Mouse (Mus musculus): ENCODE data around the gene Gm44965. TPM values are rescaled to one million over a fixed set of nuclear protein-coding genes. Genes with fewer than 3 reads are reported as not detected.

The Gm44965 gene
- polyA plus RNA-seq, 1 experiment from 2014 or later = not detected

DNA sequence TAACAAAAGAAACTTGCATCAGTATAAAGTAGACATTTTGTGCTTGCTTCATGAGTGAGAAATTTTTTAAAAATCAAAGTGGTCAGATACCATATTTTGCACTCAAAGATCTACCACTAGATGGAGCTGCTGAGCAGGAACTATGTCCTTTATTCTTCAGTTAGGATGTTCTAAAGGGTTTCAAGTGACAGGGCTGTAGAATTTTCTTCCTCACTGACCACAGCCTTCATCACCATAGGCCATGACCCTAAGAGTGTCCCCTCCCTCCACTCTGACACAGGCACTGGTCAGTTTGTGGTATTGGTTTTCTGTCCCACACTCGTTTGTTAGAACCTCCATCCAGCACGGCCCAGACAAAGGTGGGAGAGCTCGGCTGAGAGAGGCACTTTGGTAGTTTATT lies 11.7 kb upstream of the Gm44965 start:
- Histone ChIP-seq H3K4me1 (0 out of 2 replicates have a peak, but pooled peaks cover 3% of the 10 kb centered on the region), H3K27ac (no peak overlapping the region), H3K27me3 (replicated peaks) (no peaks in the 10 kb centered on the region), H3K4me2 (no peak overlapping the region), H3K9ac (no peak overlapping the region), H3K9me3 (replicated peaks) (no peaks in the 10 kb centered on the region), H3K4me3 (no peak overlapping the region), H3K36me3 (no peaks in the 10 kb centered on the region)
- ATAC-seq = no peak
- 69% methylated on average over 3 of the region's 3 CpGs for WGBS (ENCODE audit: insufficient replicate concordance)

DNA sequence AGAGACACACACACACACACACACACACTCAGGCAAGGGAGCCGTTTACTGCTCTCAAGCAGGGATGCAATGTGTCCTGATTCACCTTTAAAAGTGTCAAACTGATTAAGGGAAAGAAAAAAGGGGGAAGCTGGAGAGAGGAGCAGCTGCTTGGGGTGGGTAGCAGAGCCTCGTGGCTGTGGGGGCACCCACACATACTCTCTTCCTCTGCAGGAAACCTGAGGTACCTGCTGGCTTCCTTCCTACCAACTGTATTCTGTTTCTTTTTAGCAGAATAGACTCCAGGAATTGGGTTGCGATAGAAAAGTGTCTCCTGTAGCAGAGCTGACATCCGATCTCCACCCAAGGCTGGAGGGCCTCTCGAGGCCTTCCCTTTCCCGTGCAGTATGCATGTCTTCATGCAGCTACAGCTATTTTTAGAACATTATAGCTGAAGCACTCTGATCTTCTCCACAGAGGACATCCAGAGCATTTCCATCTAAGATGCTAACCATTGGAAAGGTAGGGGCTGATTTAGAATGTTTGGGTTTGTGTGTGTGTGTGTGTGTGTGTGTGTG lies 4.5 kb upstream of the Gm44965 start, which contains the start of gene Gm45021:
Gene Gm45021, plus strand, starts transcription at position 417 of the 557 bp plus-strand sequence.
- Histone ChIP-seq H3K9ac (no peak within 1 kb of the TSS), H3K4me1 (peaks cover 11% of the 10 kb centered on the region), H3K4me2 (no peak within 1 kb of the TSS), H3K4me3 (no peak within 1 kb of the TSS), H3K27ac (no peak within 1 kb of the TSS), H3K9me3 (replicated peaks) (no peaks in the 10 kb centered on the region), H3K27me3 (replicated peaks) (no peaks in the 10 kb centered on the region), H3K36me3 (no peaks in the 10 kb centered on the region)
- no peak for ATAC-seq
- WGBS (ENCODE audit: insufficient replicate concordance) = 20% methylated on average over 6 of the region's 6 CpGs

DNA sequence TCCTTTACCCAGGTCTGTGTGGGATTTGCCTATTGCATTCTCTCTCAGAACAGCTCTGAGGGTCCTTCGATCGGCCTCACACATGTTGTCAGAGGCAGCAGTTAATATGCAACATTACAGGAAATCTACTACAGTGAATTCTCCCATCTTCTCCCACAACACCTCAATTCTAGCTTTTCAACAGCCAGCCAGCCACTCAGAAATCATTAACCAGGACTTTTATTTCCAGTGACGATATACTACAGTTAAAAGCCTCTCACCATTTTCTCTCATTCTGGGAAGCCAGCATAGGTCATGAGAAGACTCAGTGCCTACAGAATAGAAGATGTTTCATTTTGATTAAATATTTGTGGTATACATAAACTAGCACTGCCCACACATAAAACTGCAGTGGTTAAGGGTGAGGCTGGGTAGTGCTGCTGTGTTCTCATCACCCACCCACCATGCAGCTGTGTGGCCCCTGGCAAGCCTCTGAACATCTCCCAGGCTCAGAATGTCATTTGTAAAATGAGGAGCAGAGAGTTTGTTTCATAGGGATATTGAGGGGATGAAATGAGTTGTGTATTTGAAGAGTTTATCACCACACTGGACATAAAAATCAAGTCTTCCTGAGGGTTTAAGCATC lies 2.4 kb upstream of the Gm44965 start:
- Histone ChIP-seq H3K27me3 (replicated peaks) (no peaks in the 10 kb centered on the region), H3K4me3 (no peak overlapping the region), H3K36me3 (peaks cover 8% of the 10 kb centered on the region), H3K9ac (no peak overlapping the region), H3K27ac (no peak overlapping the region), H3K4me2 (no peak overlapping the region), H3K9me3 (replicated peaks) (no peaks in the 10 kb centered on the region; the same call in 1 of the 2 replicates), H3K4me1 (peaks cover 25% of the 10 kb centered on the region)
- no peak for ATAC-seq
- WGBS (ENCODE audit: insufficient replicate concordance) = 78% methylated on average over 3 of the region's 3 CpGs

DNA sequence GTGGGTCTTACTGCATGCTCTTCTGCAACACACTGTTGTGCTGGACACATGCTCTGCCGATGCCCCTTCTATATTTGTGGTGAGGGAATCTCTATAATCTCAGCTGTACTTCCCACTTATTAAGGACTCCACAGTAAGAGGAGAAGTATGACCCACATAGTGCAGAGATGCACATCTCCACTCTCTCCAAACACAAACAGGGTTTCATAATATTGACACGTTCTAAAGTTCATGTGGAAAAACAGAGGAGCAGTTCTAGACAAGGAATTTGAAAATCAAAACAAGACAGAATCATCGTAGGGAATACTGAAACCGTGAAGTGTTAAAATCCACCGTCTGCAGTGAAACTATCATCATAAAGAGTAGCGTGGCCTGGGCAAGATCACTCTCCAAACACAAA lies 1.9 kb upstream of the Gm44965 start:
- peaks cover 25% of the 10 kb centered on the region for H3K4me1 ChIP-seq
- no peak overlapping the region for H3K27ac ChIP-seq
- peaks cover 2% of the 10 kb centered on the region; the same call in 1 of the 2 replicates for H3K9me3 ChIP-seq (replicated peaks)
- no peak overlapping the region for H3K4me2 ChIP-seq
- WGBS (ENCODE audit: insufficient replicate concordance) = 73% methylated on average over 6 of the region's 6 CpGs
- H3K9ac ChIP-seq = no peak overlapping the region
- ATAC-seq = no peak
- no peak overlapping the region for H3K4me3 ChIP-seq
- H3K36me3 ChIP-seq = peaks cover 14% of the 10 kb centered on the region
- no peaks in the 10 kb centered on the region for H3K27me3 ChIP-seq (replicated peaks)

DNA sequence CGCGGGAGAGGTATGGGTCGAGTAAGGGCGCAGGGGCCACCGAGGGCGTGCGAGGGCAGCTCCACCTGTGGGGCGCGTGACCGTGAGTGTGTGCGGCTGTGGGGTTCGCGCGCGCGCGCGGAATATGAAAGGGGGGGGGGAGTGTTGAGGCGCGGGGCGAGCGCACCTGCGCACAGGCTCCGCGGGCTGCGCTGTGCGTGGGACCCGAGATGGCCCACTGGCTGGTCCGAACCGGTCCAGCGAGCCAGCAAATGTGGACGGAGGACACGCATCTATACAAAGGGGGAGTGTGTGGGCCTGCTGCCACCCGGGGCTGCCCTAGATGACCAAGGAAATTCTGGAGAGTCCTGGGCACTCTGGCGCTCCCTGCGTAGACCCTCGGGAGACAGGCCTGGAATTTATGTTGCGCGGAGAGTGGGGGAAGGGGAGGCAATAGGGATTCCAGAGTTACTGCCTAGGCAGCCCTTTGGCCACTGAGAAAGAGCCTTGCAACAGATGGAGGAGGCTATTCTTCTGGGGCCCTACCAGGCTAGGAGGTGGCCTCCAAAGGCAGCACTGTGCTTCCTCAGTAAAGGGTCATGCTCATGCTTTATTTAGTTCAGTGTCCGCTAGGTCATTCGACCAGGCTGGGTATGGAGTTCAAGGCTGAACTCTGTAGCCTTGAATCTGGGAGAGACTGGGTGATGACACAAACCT lies 450 bp downstream of the Gm44965 start:
- peak; percentile 13 for ATAC-seq
- H3K36me3 ChIP-seq = peaks cover 37% of the 10 kb centered on the region
- WGBS (ENCODE audit: insufficient replicate concordance) = 6% methylated on average over 40 of the region's 41 CpGs
- H3K4me3 ChIP-seq = peak overlapping the region; percentile 68
- H3K27ac ChIP-seq = peak overlapping the region; percentile 65
- peak overlapping the region; percentile 77 for H3K9ac ChIP-seq
- peaks cover 25% of the 10 kb centered on the region for H3K4me1 ChIP-seq
- peak overlapping the region; percentile 85 for H3K4me2 ChIP-seq
- no peaks in the 10 kb centered on the region for H3K27me3 ChIP-seq (replicated peaks)
- peaks cover 7% of the 10 kb centered on the region; the same call in 1 of the 2 replicates for H3K9me3 ChIP-seq (replicated peaks)

DNA sequence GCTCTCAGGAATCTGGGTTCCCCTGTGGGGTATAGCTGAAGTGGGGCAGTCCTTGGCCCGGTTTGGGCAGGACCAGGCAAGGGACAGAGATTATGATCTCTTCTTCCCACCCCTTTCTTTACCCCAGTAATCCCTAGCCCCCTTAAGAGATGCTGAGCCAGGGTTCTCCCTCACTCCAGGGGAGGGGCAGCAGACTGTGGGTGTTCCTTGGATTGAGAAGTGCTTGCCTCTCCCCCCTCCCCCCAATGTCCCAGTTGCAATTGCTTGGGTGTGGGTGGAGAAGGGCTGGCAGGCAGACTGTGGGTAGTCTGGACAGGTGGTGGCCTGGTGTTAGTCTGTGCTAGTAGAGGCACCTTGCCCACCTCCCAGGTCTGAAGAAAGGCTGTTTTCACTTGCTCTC lies 1.5 kb downstream of the Gm44965 start:
- 46% methylated on average over 1 of the region's 1 CpGs for WGBS (ENCODE audit: insufficient replicate concordance)
- peak overlapping the region; percentile 85 for H3K4me2 ChIP-seq
- ATAC-seq = no peak
- no peak overlapping the region for H3K27ac ChIP-seq
- no peak overlapping the region for H3K9ac ChIP-seq
- H3K9me3 ChIP-seq (replicated peaks) = peaks cover 7% of the 10 kb centered on the region; the same call in 1 of the 2 replicates
- H3K4me1 ChIP-seq = peaks cover 25% of the 10 kb centered on the region
- H3K27me3 ChIP-seq (replicated peaks) = no peaks in the 10 kb centered on the region
- peak overlapping the region; percentile 68; the same call in 1 of the 2 replicates for H3K4me3 ChIP-seq
- H3K36me3 ChIP-seq = peaks cover 46% of the 10 kb centered on the region

DNA sequence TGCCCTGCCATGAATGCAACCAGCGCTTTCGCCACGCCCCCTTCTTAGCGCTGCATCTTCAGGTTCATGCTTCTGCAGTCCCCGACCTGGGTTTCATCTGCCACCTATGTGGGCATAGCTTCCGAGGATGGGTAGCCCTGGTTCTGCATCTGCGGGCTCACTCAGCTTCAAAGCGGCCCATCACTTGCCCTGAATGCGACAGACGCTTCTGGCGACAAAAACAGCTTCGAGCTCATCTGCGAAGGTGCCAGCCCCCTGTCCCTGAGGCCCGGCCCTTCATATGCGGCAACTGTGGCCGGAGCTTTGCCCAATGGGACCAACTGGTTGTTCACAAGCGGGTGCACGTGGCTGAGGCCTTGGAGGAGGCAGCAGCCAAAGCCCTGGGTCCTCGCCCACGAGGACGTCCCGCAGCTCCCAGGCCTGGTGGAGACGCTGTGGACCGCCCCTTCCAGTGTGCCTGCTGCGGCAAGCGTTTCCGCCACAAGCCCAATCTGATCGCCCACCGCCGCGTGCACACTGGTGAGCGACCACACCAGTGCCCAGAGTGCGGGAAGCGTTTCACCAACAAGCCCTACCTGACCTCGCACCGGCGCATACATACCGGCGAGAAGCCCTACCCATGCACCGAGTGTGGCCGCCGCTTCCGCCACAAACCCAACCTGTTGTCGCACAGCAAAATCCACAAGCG lies 2.9 kb downstream of the Gm44965 start:
- Histone ChIP-seq H3K27me3 (replicated peaks) (no peaks in the 10 kb centered on the region), H3K9me3 (replicated peaks) (peaks cover 7% of the 10 kb centered on the region; the same call in 1 of the 2 replicates), H3K4me2 (no peak overlapping the region), H3K9ac (no peak overlapping the region), H3K4me1 (peaks cover 36% of the 10 kb centered on the region), H3K36me3 (peaks cover 46% of the 10 kb centered on the region), H3K27ac (no peak overlapping the region), H3K4me3 (no peak overlapping the region)
- 92% methylated on average over 45 of the region's 45 CpGs for WGBS (ENCODE audit: insufficient replicate concordance)
- no peak for ATAC-seq

DNA sequence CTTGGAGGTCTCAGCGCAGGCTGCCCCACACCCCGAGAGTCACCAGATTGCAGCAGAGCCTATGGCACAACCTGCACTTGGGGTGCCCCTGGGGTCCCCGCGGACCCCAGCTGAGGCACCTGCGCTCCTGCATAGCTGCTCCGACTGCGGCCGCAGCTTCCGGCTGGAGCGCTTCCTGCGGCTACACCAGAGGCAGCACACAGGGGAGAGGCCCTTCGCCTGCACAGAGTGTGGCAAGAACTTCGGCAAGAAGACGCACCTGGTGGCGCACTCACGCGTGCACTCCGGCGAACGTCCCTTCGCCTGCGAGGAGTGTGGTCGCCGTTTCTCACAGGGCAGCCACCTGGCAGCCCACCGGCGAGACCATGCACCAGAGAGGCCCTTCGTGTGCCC lies 3.5 kb downstream of the Gm44965 start:
- Histone ChIP-seq H3K27ac (no peak overlapping the region), H3K4me2 (no peak overlapping the region), H3K4me3 (no peak overlapping the region), H3K9ac (no peak overlapping the region), H3K4me1 (peaks cover 38% of the 10 kb centered on the region), H3K27me3 (replicated peaks) (no peaks in the 10 kb centered on the region), H3K9me3 (replicated peaks) (peaks cover 7% of the 10 kb centered on the region; the same call in 1 of the 2 replicates), H3K36me3 (peaks cover 46% of the 10 kb centered on the region)
- 92% methylated on average over 27 of the region's 27 CpGs for WGBS (ENCODE audit: insufficient replicate concordance)
- no peak for ATAC-seq

DNA sequence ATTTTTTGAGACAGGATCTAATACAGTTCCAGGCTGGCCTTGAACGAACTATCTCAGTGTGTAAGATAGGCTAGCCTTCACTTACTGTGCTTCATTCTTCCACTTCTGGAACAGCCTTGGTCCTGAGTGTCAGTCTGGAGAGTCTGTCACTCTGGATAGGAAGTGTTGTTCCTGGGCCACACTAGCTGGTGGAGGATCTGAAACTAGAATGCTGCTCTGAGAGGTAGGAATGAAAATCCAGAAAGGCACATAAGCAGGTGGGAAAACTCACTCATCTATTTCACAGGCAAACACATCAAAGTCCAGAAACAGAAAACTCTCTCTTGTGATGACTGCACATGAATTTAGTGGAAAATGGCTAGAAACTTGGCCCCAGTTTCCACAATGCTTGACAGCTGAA lies 6.9 kb downstream of the Gm44965 start:
- ATAC-seq = no peak
- Histone ChIP-seq H3K4me3 (0 out of 2 replicates have a peak overlapping the region, but pooled peaks have one; percentile 71), H3K36me3 (peaks cover 45% of the 10 kb centered on the region), H3K9ac (no peak overlapping the region), H3K27ac (no peak overlapping the region), H3K9me3 (replicated peaks) (peaks cover 7% of the 10 kb centered on the region; the same call in 1 of the 2 replicates), H3K27me3 (replicated peaks) (no peaks in the 10 kb centered on the region), H3K4me1 (peaks cover 22% of the 10 kb centered on the region), H3K4me2 (peak overlapping the region; percentile 96; the same call in 1 of the 2 replicates)
- WGBS (ENCODE audit: insufficient replicate concordance) = 69% methylated on average over 1 of the region's 1 CpGs

DNA sequence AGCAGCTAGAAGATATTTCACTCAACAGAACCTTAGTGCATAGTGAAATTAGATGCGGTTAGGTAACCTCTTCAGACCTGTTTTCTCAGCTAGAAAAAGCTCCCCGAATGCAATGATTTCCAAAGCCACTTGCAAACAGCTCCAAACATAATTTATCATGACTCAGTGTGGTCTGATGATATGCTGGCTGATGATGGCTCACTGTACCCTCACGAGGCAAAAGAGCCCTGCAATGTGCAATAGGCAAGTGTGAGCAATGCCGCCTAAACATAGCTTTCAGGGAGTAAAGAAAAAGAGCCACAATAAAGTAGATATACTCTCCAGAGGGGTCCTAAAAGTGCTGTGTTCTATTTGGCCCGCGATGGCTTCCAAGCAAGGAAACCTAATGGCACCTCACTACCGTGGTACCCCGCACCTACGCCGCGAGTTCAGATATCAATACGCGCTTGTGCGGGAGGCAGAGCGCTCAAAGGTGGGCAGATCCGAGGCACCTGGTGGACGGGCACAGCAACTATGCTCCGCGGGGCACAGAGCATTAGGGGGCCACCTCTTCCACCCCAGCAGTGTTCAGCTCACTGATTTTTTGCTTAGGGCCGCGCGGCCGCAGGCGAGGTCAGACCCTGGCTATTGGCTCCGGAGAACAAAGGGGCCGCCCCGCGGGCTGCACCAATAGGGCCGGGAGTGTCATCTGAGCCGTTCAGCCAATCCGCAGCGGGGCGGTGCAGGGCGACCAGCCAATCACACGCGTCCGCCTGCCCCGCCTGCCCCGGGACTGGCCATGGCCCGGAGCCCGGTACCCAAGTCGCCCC lies 7.7 kb downstream of the Gm44965 start, which contains the start of gene Zfp775:
Gene Zfp775, plus strand, starts transcription at position 793 of the 809 bp plus-strand sequence.
- 0 out of 2 replicates have a peak, but pooled peaks cover 7% of the 10 kb centered on the region for H3K9me3 ChIP-seq (replicated peaks)
- peaks cover 36% of the 10 kb centered on the region for H3K36me3 ChIP-seq
- H3K4me2 ChIP-seq = peak within 1 kb of the TSS; percentile 96
- peaks cover 22% of the 10 kb centered on the region for H3K4me1 ChIP-seq
- ATAC-seq = peak; percentile 98
- H3K4me3 ChIP-seq = peak within 1 kb of the TSS; percentile 71
- WGBS (ENCODE audit: insufficient replicate concordance) = 5% methylated on average over 42 of the region's 42 CpGs
- H3K9ac ChIP-seq = peak within 1 kb of the TSS; percentile 75
- peak within 1 kb of the TSS; percentile 69 for H3K27ac ChIP-seq
- H3K27me3 ChIP-seq (replicated peaks) = no peaks in the 10 kb centered on the region

Data from liver, embryonic 12.5 days (tissue).